Mouse (Mus musculus): Measurements from ENCODE around the gene Tbc1d22a. TPM values are rescaled to one million over a fixed set of nuclear protein-coding genes. Genes with fewer than 3 reads are reported as not detected.
A peak's percentile ranks its signal among the peaks of the same experiment; 100 is the strongest.

Tbc1d22a gene
- total RNA-seq, 2 experiments from 2014 or later = 17.9 to 19.3 TPM

DNA sequence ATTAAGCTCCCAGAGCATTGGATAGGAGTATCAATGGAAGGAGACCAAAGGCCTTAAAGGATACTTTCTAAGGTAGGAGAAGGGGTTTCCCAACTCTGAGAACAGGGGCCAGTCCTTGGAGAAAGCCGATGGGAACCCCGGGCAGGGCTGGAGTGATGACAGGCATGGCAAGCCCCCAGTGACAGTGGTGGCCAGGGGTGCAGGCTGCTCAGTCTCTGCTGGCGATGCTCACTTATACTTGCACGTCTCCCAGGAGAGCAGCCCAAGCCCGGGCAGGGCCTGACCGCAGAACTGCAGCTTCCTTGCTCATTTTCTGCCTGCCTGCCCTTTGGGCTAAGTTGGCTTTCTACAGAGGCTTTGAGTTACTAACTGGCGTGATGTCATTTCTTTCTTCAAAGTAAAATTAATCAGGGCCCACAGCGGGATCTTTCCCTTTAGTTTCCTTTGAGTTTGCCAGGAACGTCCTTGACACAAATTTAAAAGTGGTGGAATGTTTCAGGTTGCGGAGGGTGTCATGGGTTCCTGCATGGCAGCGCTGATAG lies 217.4 kb downstream of the Tbc1d22a start:
- intact Hi-C loops (cut with DNase I) = no loop called here
- peak; percentile 24 for DNase-seq

DNA sequence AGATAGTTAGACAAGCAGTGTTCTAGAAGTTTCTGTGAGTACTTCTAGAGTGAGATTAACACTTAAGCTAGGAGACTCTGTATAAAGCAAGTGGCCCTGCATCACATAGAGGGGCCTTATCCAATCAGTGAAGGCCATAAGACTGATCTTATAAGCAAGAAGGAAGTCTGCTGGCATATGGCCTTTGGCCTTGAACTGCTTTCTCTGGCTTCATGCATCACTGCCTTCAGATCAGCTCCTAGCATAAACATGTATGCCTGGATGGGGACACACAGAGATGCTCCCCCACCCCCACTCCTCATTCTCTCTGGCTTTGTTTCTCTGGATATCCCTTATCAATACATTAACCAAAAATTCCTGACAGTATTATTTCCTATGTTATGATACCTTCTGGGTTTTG lies 218.5 kb downstream of the Tbc1d22a start:
- intact Hi-C loops (cut with DNase I) = no loop called here
- DNase-seq = no peak

- no peak for DNase-seq
- intact Hi-C loops (cut with DNase I) = no loop called here
Observed at GRCm38 (mm10) chr15:86433378-86433777, 219.1 kb downstream of the Tbc1d22a start.

DNA sequence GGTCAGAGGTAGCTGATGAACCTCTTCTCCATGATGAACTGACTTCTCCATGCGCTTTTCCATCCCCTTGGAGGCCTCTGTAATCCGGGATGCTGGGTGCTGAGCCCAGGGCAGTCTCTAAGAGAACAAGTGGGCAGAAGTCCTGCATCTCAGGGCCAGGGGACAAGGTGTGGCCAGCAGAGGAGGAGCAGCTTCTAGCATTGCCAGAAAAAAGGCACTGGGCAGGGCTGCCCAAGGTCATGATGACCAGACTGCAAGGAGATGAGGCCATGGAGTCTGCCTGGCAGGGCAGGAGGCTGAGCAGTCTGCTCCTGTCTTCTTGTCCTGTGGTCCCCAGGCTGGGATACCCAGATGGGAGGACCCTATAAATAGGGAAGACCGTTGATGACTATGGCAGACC lies 220.0 kb downstream of the Tbc1d22a start:
- intact Hi-C loops (cut with DNase I) = no loop called here
- DNase-seq = no peak

DNA sequence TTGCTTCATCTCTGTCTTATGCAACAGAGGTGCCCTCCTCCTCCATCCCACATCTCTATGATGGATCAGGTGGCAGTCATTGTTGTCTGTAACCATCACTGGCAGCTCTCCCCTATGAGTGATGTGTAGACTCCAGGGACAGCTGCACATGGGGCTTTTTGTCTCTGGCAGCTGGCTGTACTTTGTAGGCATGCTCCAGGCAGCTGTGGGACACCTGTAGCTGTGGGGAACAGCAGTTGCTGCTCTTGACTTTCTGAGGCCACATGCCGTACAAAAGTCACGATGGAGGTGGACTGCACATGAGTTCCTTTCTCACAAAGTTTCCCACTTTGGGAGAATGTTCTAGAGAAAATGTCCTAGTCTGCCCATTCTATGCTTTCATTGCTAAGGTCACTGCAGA lies 223.1 kb downstream of the Tbc1d22a start:
- intact Hi-C loops (cut with DNase I) = no loop called here
- DNase-seq = no peak

GRCm38 (mm10) chr15:86439015-86439796 lies 224.9 kb downstream of the Tbc1d22a start:
- intact Hi-C loops (cut with DNase I) = no loop called here

GRCm38 (mm10) chr15:86444271-86444670 lies 230.0 kb downstream of the Tbc1d22a start:
- peak; percentile 24 for DNase-seq
- intact Hi-C loops (cut with DNase I) = no loop called here

More at GRCm38 (mm10) chr15:86439015-86439796, 224.9 kb downstream of the Tbc1d22a start:
- no peak for DNase-seq

DNA sequence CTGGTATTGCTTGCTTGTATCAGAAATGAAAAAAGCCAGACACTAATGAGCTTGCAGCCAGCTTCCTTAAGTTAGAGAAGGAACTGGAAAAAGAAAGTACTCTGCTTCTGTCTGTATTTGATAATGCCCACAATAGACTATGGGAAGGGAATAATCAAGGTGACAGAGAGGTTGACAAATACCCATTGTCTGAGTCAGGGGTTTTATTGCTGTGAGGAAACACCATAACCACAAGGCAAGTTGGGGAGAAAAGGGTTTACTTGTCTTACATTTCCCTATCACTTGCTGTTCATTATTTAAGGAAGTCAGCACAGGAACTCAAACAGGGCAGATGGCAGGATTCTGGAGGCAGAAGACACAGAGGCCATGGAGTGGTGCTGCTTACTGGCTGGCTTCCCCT lies 231.8 kb downstream of the Tbc1d22a start:
- intact Hi-C loops (cut with DNase I) = no loop called here
- DNase-seq = no peak

DNA sequence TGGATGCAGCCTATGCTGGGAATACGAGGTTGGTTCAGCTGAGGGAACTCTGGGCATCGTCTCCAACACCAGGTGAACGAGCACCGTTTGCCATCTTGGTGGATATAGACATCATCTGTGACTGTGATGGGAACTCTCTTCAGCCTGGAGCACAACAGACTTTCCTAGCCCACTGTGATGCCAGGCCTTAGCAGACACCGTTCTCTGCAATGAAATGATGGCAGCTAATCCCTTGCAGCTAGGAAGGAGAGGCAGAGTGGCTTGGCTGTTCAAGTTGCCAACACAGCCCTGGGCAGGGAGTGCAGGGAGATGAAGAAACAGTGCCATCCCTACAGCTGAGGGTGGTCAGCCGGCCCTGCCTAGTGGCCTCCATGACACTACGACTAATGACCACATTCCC lies 233.0 kb downstream of the Tbc1d22a start:
- DNase-seq = no peak

GRCm38 (mm10) chr15:86449236-86449635 lies 235.0 kb downstream of the Tbc1d22a start:
- DNase-seq = no peak
- intact Hi-C loops (cut with DNase I) = no loop called here

More for the DNA sequence above, 233.0 kb downstream of the Tbc1d22a start:
- intact Hi-C loops (cut with DNase I) = no loop called here

DNA sequence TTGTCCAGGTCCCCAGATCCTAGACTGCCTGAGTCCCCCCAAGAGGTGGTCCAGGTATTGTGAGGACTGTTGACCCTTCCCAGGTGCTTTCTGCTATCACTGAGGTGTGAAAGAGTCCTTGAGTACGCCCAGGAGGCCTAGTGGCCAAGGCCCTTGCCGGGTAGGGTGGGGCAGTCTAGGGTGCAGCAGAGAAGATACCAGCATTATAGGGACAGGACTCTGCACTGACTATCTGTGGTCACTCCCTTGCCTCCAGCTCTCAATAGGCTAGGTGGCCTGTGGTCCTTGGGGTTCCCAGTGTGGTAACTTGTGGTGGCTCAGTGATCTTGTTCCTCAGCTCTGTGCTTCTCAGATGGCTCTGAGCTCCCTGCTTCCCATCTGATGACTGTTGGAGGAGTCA lies 235.5 kb downstream of the Tbc1d22a start:
- intact Hi-C loops (cut with DNase I) = no loop called here
- no peak for DNase-seq

- intact Hi-C loops (cut with DNase I) = no loop called here
Observed at GRCm38 (mm10) chr15:86459413-86459812, 245.2 kb downstream of the Tbc1d22a start.

DNA sequence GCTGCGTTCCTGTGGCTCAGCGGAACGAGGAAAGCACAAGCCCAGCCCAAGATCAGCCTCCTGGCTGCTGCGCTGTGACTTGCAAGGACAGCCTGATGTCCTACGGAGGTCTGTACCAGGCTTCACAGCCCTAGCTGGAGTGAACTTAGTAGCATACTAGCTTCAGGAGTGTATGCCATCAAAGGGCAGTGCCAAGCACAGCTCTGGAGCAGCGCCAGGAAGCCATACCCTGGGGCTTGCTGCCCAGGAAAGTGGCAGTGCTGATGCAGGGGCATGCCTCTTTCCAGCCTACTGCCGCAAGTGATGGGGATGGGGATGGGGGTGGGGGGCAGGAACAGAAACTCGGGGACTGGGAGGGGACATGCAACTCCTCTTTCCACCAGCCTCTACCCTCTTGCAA lies 248.4 kb downstream of the Tbc1d22a start:
- peak; percentile 66 for DNase-seq
- intact Hi-C loops (cut with DNase I) = no loop called here

More at GRCm38 (mm10) chr15:86459413-86459812, 245.2 kb downstream of the Tbc1d22a start:
- no peak for DNase-seq

DNA sequence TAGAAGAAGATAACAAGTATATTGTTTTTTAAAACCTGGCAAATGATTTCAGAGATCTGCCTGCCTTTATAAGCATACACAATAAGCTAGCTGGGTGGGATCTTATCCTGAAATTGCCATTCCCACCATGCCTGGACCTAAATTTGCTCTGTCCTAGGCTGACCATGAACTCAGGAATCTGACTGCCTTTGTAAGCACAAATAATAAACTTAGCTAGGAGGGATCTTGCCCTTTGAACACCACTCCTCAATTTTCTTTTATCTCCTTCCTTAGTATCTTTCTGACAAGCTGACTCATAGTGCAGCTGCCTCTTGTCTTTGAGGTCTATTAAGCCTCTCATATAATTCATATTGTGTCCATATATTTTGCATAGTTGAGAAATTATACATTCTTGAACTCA lies 253.8 kb downstream of the Tbc1d22a start:
- intact Hi-C loops (cut with DNase I) = no loop called here
- no peak for DNase-seq

DNA sequence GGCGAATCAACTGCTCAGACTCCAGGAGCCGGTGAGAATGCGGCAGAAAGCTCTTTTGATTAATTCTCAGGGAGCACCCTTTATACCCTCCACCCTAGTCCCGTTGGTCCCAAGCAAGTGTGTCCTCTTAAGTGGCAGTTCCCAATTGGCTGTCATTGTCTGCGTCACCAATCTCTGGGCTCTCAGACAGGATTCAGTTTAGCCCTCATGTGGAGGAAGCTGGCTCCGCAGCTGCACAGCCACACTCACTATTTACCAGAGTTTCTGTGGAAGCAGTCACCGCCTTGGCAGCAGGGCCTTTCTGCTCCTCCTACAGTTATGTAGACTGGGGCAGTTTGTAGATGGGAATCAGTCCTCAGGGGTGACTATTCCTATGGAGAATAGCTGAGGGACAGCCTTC lies 256.9 kb downstream of the Tbc1d22a start:
- intact Hi-C loops (cut with DNase I) = no loop called here
- no peak for DNase-seq

- intact Hi-C loops (cut with DNase I) = no loop called here
Observed at GRCm38 (mm10) chr15:86473473-86473872, 259.2 kb downstream of the Tbc1d22a start.

GRCm38 (mm10) chr15:86474951-86475350 lies 260.7 kb downstream of the Tbc1d22a start:
- no peak for DNase-seq
- intact Hi-C loops (cut with DNase I) = no loop called here

More at GRCm38 (mm10) chr15:86473473-86473872, 259.2 kb downstream of the Tbc1d22a start:
- peak; percentile 31 for DNase-seq

DNA sequence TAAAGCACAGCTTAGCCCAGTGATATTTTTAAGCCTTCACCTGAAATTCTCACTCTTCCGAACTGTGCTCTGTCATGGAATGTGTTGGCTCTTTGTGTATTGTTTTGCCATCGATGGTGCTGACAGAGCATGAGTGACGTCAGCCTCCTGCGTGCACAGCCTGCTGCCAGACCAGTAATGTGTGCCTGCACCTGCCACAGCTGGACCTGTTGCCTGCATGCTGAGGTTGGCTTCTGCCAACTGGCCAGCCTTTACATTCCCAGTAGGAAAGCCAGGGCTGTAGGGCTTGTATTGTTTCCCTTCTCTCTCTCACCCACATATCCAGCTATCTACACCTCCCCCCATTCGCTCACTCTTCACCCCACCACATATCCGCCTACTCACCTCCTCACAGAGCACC lies 262.2 kb downstream of the Tbc1d22a start:
- DNase-seq = peak; percentile 37

GRCm38 (mm10) chr15:86477032-86477431 lies 262.8 kb downstream of the Tbc1d22a start:
- intact Hi-C loops (cut with DNase I) = no loop called here

More for the DNA sequence above, 262.2 kb downstream of the Tbc1d22a start:
- intact Hi-C loops (cut with DNase I) = no loop called here

DNA sequence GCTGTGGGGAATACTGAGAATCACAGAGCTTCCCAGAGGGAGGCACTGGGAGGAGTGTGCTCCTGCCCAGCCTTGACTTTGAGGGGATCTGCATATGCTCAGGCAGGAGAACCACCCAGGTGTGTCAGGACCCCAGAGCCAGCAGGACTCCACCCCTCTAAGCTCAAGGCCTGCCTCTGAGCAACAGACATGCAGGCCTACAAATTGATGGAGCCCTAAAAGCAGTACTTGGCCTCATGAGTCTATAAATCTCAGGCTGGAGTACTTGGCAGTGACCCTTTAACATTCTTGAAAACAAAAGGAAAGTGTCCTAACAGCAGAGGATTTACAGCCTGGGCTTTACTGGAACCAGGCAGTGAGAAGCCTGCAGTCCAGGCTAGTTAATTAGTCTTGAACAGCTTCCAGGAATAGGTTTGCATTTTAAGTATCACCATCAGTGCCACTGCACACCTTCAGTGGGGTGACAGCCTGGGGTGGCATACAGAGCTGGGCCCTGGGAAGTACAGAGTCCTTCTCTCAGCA lies 263.3 kb downstream of the Tbc1d22a start:
- intact Hi-C loops (cut with DNase I) = no loop called here
- no peak for DNase-seq

More at GRCm38 (mm10) chr15:86477032-86477431, 262.8 kb downstream of the Tbc1d22a start:
- DNase-seq = no peak

DNA sequence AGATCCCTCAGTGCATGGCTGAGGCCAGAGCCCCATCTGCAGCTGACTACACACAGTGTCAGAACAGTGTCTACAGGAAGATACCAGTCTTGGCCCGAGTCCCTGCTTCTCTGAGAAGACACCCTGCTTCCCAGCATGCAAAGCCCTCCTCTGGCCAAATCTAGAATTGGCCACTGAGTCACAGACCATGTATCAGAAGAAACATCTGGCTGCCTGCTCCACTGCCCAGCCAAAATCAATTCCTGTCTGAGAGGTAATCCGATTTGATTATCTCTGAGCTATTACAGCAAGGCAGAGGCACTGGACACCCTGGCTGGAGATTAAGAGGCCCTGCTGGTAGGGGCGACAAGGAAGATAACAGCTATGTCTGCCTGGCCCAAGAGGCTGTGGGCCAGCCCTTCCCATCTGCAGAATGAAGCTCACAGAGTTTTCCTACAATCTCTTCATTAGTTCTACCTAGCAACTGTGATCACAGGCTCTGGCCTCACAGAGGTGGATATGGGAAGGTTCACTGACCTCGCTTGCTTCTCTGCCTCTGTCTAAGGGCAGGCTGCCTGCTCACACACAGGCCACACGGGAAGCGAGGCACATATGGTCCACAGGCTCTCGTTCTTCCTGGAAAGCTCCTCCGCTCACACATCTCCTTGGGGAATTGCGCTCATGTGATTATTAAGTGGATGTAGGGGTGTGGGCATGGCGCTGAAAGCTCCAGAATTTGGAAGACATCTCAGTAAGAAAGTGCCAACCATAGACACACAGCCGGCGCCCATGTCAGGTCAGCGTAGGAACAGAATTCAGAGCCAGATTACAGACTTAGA lies 264.6 kb downstream of the Tbc1d22a start:
- DNase-seq = peak; percentile 78
- intact Hi-C loops (cut with DNase I) = no loop called here

Data from left cerebral cortex, postnatal 4 days (tissue).